Mouse (Mus musculus): Measurements from ENCODE around the gene Bbx. TPM values are rescaled to one million over a fixed set of nuclear protein-coding genes. Genes with fewer than 3 reads are reported as not detected.

The Bbx gene
- total RNA-seq, 2 experiments from 2014 or later: 25.5 to 27.5 TPM

DNA sequence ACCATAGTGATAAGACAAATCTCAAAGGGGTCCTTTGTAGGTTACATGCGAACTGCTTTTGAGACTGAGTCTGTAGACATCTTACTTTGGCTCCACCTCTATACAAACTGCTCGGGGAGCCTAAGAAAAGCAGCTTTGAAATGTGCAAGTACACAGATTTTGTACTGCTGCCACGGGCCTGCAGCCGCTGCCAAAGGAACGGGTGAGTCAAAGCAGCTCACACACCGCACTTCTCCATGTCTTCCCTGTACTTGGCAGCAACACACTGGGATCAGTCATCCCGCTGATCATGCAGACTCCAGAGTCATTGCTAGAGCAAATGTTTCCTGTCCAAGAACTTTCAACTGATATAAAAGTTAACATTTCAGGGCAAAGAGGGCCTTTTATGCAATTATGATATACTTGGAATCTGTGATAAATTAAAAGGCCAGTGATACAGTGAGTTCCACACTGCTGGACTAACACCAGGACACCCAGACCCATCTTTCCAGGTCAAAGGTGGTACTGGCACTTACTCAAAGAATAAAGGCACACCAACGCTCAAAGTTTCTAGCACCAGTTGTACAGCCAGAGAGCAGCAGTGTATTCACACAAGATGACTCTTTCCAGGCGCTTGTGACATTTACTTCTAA lies 122.7 kb downstream of the Bbx start:
- DNase-seq: peak; percentile 70 to 72

DNA sequence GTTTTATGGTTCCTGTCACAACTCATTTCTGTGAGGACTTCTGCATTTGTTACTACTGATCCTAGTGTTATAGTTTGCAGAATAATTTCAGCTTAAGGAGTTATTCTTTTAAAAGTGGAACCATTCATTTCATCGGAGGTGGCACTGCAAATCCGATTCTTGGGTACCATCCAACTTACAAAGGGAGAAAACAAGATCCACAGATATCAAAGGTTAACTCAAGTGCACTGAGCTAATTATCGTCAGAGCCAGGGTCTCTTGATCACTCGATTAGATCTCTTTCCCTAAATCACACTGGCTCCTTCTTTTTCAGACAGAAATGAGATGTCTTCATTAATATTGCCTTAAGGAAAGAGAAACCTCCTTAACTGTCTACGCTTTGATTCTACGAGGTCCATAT lies 123.9 kb downstream of the Bbx start:
- no peak for DNase-seq

DNA sequence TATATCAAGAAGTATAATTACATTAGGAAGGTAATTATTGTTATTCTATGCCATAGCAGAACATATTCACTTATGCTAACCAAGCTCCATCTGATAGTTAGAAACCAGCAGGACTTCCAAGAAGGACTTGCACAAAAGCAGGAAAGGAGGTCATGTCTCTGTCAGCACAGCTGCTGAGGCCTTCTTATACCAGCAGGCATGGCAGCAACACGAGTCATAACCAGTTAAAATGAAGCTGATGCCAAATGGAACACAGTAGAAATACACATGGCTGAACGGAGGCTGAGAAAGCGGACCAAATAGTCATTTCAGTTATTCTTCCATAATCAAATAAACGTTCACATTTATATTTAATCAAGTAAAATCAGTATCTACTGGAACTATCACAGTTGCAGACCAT lies 125.0 kb downstream of the Bbx start:
- no peak for DNase-seq

DNA sequence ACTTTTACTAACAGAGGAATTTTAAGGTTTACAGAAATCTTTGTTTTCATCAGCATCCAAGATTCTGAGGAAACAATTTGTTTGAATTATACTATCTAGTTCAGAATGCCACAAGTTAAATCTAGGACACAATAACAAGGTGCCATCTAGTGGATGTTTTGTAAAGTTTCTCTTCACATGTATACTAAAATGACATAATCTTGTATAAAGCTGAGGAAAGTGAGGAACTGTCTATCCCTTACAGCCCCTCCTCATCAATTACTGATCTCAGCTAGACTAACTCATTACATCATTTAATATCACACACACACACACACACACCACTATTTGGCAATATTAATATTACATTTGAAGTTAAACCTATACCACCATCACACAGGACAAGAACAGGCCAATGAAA lies 125.5 kb downstream of the Bbx start:
- DNase-seq: no peak

DNA sequence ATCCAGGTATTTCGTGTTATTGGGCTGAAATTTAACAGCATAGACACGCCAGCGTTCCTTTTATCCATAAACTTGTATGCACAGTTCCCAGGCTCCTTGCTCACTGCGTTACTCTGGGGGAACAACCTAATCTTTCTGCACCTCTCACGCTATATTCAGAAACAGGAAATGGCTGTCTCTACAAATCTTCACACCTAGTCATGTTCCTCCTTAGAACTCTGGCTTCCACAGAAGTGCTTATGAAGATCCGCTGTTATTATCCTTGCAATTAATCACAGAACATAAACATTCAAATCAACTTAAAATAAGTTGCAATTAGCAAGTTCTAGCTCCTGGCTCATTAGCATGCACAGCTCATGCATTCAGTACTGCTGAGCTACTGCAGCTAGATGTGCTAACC lies 127.0 kb downstream of the Bbx start:
- no peak for DNase-seq

DNA sequence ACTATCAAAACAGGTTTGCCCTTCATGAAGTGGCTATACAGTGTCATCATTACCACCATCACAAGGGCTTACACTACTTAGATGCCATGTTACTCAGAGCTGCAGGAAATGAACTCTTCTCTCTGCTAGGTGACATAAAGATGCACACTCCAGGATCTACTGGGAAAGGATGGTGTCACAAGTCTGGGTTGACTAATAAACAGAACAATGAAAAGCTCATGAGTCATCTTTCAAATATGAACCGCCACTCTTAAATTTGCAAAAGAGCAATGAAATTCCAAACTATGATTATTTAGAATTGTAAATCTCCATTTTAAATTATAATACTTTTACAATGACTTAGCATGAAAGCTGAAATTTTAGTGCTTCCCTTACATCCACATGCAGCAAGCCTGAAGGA lies 129.6 kb downstream of the Bbx start:
- no peak for DNase-seq

DNA sequence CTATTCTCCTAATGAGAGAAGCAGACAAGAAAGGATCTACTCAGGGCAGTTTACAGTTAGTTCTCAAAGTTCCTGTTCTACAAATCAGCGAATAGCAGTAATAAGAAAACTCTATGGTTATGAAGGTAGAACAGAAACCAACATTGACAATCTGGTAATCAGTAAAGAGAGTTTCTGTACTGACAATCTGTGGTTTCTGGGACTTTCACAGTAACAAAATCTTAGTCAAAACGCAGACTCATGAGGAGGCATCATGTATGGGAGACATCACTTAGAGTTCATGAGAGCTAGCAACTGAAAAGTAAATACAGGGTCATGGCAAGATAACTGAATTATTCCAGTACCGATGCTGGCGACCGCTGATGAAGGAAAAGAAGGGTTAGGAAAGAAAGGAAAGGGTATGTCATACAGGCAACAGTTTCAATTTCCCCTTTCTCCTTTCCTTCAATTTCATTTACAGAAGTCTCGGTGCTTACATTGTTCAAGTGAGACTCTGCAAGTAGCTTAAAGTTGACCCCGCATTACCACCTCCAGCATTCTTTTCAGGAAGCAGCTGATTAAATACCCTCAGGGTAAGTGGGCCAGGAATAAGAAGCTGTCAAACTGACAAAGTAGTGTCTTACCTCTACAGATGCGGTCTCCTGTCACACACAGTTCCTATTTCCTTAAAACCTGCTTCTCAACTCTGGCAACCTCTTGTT lies 133.3 kb downstream of the Bbx start:
- DNase-seq: no peak

DNA sequence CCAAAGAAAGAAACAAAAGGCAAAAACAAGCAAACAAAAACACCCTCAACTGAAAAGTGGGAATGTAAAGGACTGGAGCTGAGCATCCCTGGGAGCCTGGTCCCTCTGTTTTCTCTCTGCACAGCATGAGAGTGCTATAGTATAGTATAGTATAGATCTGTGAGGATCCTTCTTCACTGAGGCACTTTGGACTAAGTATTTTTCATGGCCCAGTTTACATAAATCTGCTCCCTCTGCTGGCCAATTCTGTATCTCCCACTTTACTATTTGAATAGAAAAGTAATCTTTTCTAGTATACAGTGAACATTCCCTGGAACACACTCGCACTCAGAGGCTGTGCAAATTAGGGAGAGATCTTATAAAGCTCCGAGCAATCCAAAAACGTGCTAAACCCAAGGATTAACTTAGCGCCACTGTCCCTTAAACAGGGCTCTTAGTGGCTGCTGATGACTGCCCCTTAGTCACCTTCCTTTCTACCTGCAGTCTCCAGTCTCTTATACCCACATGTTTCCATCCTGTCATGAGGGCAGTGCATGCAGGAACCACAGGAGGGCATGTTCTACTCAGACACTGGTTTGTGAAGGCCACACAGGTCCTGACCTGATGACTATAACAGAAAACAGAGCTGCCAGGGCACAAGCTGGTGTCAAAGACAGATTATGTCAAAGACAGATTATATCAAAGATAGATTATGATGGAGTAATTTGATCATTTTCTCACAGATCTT lies 138.5 kb downstream of the Bbx start:
- DNase-seq: no peak

DNA sequence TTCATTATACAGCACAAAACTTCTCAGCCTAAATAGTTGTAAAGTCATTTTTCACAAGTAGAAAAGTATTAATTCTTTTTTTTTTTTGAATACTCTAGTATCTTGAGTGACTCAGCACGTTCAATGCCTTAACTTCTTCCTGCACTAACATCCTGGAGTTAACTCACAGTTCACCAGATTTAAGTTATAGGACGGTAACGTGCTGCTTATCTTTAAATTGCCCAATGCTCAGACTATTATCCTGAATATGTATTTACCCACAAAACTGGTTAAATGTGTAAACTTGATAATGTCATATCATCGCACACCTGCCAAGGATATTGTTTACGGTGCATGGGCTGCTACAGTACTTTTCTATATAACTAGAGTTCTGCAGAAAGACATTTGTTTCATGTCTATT lies 139.4 kb downstream of the Bbx start:
- DNase-seq: no peak

DNA sequence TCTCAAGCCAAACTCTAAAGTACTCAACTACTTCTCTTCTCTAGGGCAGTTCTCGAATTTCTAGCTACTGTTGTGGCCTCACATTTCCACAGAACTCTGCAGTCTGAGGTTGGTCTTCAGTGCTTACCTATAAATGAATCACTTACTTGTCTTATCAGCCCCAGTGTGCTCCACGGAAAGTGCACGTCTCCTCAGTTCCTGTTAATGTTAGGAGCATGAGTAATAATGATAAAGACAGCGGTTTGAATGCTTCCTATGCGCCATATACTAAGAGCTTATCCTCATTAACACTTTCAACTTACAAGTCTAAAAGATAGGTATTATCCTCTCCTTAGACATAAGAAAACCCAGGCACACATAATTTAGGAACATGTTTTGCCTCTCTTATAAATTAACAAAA lies 142.4 kb downstream of the Bbx start:
- DNase-seq: no peak

DNA sequence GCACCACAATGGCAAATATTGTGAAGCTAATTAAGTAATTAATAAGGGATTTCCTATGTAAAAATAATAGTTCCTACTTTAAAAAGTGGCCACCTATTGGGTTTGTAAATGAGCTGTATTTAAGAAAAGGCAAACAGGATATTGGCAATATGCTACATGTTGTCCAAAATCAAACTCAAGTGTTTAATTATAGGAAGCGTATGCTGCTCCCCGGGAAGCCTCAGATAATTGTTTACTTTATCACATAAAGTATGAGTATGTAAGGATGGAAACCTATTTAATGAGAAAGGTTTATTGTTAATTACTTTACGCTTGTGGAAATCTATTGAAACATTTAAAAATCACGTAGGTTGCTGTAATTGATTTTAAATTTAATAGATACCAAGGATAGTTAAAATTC lies 159.4 kb downstream of the Bbx start:
- no peak for DNase-seq

DNA sequence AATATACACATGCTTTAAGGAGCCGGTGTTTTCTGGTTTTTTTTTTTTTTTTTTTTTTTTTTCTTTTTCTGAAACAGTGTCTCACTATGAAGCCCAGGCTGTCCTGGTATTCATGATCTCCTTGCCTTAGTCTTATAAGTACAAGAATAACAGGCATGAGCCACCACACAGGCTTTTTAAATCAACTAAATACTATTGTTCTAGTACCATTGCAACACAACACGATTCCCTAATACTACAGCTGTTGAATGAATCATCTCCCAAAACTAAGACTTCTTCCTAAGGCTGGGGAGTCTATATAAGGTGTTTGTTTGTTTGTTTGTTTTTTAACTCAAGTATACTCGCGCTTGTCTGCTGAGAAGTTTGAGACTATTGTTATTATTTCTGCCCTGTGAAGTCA lies 169.5 kb downstream of the Bbx start:
- DNase-seq: no peak

DNA sequence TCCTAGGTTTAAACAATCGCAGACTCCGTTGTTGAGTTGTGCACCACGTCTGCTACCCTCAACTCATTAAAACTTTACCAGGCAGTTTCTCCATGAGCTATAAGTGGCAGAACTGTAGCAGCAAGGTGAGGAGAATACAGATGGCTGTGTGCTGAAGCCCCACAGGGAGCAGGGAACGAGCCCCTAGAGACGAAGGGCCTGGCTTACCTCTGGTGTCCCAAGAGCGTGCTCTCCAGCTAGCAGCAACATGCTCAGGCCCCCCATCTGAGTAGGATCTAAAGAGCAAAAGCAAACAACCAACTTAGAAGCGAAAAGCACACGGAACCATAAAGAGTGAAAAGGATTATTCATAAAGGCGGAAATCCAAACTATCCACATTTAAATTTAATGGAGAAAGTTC lies 170.0 kb downstream of the Bbx start:
- no peak for DNase-seq

DNA sequence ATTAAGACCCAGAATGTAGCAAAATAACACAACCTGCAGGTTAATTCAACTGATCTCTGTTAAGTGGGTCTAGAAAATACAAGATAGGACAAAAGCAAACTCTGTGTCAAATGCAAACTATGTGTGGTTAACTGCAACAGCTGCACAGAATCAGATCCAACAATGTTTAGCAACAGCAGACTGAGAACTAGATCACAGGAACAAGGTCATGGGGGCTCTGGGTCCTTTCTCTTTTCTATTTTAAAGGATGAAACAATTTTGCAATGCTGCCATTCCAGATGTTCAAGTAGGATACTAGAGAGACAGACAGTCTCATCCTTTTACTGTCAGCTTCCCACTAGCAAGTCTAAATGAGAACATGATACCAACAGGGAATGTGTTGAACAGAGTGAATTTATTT lies 170.4 kb downstream of the Bbx start:
- DNase-seq: no peak

DNA sequence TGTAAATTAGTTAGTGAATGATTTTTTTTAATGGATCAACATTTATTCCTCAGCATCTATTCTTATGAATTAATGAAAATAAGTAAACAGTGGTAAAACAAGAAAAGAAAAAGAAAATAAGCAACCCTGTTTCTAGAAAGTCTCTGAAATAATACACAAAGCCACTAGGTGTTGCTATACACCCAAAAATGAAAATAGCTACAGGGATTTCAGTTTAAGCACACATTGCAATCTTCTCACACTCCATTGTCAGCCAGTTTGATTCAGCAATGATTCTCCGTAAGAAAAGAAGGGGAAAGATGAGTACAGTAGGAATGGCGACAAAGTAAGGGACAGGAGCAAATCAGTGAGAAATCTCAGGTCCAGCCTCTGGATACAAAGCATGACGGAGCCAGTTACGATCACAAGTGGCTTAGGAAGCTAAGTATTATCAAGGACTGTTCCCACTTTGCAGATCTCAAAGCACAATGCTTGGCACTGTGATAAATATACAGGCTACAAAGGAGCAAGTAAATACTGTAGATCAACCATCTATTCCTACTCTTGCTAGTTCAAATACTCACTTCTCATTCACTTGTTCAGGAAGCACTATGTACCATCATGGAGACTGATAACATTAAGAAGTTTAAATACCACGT lies 177.5 kb downstream of the Bbx start:
- DNase-seq: peak in 1 of 2 experiments; percentile 8

DNA sequence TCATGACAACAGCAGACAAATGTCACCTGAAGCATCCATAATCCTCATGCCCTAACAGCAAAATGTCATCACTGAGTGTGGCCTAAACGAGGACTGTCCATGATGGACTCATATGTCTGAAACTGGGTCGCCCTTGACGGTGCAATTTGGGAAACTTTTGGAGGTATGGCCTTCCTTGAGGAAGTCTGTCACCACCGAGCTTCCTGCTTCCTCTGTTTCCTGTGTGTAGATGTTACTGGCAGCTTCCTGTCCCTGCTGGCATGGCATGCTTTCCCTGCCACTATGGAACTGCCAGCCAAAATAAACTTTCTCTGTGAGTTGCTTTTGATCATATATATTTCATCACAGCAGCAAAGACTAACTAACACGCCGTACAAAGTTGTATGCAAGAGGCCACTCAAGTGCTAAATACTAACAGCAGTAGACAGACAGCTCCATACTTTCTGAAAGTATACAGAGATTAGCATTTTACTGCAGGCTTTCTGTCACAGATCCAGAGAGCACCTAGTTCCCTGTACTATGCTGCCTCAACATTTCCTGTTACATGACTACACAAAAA lies 180.7 kb downstream of the Bbx start:
- DNase-seq: no peak

DNA sequence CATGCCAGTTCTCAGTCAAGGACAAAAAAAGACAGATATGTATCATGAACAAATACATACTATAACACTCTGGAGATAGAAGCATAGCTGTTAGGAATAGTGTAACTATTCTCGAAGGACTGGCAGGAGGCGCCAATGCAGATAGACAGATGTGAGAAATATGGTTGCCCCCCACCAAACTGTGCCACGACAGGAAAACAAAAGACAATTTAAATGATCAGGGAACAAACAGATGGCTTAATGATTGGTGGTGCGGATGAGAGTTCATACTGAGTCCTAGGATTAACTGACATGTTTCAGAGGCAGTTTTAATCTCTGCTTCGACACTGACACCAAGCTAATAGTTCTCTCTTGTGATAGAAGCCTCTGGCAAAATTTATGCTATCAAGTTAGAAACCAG lies 181.7 kb downstream of the Bbx start:
- DNase-seq: no peak

DNA sequence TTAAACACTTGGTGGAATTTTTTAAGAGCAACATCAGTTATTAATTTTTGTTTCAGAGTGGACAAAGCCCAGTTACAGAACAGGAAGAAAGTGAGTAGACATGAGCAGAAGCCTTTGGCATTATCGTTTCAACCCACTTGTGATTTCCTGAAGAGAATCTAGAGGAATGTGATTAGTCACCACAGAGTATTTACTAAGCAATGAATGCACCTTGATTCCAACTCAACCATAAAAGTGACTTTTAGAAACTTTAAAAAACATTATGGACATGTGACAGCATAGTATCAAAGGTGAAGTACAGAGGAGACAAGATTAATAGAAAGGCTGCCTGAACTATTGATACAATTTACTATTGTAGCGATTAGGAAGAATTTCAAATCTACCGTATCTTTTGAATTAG lies 183.2 kb downstream of the Bbx start:
- no peak for DNase-seq

DNA sequence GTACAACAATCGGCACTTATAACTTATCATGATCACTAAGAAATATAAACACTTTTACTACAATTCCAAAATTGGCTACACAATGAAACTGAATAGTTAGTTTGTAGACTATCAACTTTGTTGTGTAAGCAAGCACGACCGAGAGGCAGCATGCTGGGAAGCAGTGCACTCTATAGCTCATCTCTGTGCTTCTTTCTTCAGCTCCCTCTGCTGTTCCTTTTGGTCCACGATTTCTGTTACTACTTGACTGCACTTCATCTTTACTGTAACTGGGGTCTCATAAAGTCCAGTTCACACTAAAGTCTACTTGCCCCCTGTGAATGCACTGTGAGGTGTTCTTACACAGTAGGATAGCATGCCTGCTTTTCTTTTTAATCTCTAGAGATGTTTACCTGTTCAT lies 189.7 kb downstream of the Bbx start:
- no peak for DNase-seq

DNA sequence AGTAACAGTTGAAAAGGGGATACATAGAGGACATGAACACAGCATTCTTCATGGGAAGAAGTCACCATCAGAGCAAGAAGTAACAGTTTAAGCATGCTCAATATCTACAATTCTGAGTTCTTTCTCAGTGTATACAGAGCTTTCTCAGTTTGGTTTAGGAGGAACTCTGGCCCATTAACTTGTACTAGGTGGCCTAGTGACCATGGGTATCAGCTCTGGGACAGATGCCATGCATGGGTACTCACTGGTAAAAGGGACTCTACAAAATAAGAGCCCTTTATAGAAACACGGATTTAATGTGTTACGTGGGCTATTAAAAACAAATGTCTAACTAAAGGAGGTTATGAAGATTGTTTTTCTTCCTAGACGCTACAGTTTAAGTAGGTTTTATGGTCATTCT lies 190.6 kb downstream of the Bbx start:
- DNase-seq: no peak

DNA sequence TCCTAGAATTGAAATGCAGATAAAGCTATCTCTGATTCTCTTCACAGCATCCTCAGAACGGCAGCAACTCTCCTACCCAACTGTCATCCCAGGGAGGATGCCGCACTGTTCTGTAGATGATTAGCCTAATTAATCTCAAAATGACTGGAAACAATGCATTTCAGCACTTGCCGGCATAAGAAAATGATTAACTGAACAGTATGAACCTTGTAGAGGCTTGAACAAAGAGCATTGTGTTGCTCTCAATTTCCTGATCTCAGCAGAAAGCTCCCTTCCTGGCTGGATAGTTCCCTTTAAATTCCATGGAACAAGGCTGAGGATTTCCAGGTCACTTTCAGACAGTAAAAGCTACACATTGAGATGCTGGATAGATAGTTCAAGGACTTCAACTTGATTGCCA lies 197.0 kb downstream of the Bbx start:
- no peak for DNase-seq

DNA sequence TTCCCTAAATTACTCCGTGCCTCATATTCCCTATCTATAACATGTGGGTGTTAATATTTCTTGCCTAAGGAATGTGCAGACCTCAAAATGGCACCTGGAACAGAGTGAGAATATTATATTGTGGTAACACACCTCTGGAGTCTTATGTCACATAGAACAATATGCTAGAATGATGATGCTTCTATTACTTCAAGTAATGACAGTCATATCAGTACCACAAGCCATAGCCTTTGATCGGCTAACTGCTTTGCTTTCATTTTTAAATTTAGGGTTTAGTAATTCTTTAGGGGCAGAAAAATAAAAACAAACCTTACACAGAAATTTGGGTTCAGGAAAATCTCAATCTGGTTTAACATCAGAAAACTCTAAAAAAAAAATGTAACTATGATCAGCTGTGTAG lies 201.6 kb downstream of the Bbx start:
- DNase-seq: no peak

DNA sequence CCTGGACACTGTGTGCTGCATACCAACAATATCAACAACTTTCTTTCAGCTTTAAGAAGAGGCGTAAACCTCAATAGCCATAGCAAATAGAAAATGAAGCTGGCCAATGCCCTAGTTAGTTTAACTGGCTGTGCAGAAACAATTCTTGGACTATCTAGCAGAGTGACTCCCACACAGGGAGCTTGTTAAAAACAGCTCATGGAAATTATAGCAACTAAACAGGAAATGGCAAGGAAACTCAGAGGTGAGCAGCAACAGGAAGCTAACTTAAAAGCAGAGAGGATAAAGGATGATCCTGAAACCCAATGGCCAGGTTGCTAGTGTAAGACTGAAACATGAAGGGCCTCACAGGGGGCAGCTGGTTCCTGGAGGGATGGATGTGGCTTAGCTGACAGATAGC lies 203.4 kb downstream of the Bbx start:
- no peak for DNase-seq

Data from layer of hippocampus, postnatal 36 days (tissue).